Mouse (Mus musculus) forebrain, embryonic 15.5 days (tissue): ENCODE results near the gene Grin2a. TPM values are rescaled to one million over a fixed set of nuclear protein-coding genes. Genes with fewer than 3 reads are reported as not detected.
A peak's percentile ranks its signal among the peaks of the same experiment; 100 is the strongest.

ENCODE experiments used
- ATAC-seq: fragments of 200-750 bp; cut with Nextera tagmentation; replicated peaks from 2 replicates; pipeline ENCODE4 v1.8.0; 2017; ENCODE audit warnings: mild to moderate bottlenecking, moderate TSS enrichment, moderate library complexity
- H3K27ac ChIP-seq: fragments of 300-500 bp; sonication (generic); replicated peaks from 2 replicates; pipeline ENCODE4 v1.5.1; 2015; ENCODE audit warnings: mild to moderate bottlenecking, inconsistent platforms
- H3K27me3 ChIP-seq: fragments of 300-500 bp; sonication (generic); 2 replicates; pipeline ENCODE4 v1.6.1; 2015; ENCODE audit warnings: inconsistent platforms
- H3K36me3 ChIP-seq: fragments of 300-500 bp; sonication (generic); 2 replicates; pipeline ENCODE4 v1.6.1; 2015; ENCODE audit warnings: mild to moderate bottlenecking, inconsistent platforms
- H3K4me1 ChIP-seq: fragments of 300-500 bp; sonication (generic); 2 replicates; pipeline ENCODE4 v1.6.1; 2015; ENCODE audit warnings: inconsistent platforms
- H3K4me2 ChIP-seq: fragments of 300-500 bp; sonication (generic); replicated peaks from 2 replicates; pipeline ENCODE4 v1.6.1; 2015; ENCODE audit warnings: mild to moderate bottlenecking, inconsistent platforms
- H3K4me3 ChIP-seq: fragments of 300-500 bp; sonication (generic); 2 replicates; pipeline ENCODE4 v1.5.1; 2015; ENCODE audit warnings: mild to moderate bottlenecking, inconsistent platforms
- H3K9ac ChIP-seq: fragments of 300-500 bp; sonication (generic); replicated peaks from 2 replicates; pipeline ENCODE4 v1.6.1; 2015; ENCODE audit warnings: mild to moderate bottlenecking, inconsistent platforms
- H3K9me3 ChIP-seq: fragments of 300-500 bp; sonication (generic); 2 replicates; pipeline ENCODE4 v1.6.1; 2016; ENCODE audit warnings: inconsistent platforms
- WGBS: fragments of 180-500 bp; shearing (Covaris S2); methylation state at CpG from one replicate; pipeline ENCODE4 v1.1.7; 2015; ENCODE audit warnings: mixed read lengths; 5-methylcytosine and 5-hydroxymethylcytosine counted together
- polyA plus RNA-seq: library from polyadenylated mRNA; unstranded; fragments of >200 nt; fragmentation: Nextera tagmentation; extraction: Ambion mirVana; gene quantifications from 2 replicates; pipeline ENCODE4 v1.2.1, GENCODE M21; 2015

Gene Grin2a
- polyA plus RNA-seq, result 2.2 TPM in 2 replicates

- Histone ChIP-seq H3K36me3 (no peaks in the 10 kb centered on the region), H3K4me3 (peak within 1 kb of the TSS; percentile 51), H3K4me1 (peaks cover 34% of the 10 kb centered on the region), H3K9me3 (no peaks in the 10 kb centered on the region), H3K4me2 (peak within 1 kb of the TSS; percentile 95), H3K9ac (peak within 1 kb of the TSS; percentile 50), H3K27me3 (peaks cover 54% of the 10 kb centered on the region), H3K27ac (no peak within 1 kb of the TSS)
- ATAC-seq, result peak; percentile 30; the same call in 1 of the 2 replicates
- WGBS, result under 1% methylated on average over 68 of the region's 69 CpGs
Observed at GRCm38 (mm10) chr16:9994951-9995813, at the start of gene Grin2a. Grin2a (minus strand) TSS chr16:9995560.

GRCm38 (mm10) chr16:10035582-10036215 is 40.3 kb upstream of the Grin2a start:
- Histone ChIP-seq H3K9me3 (no peaks in the 10 kb centered on the region), H3K27ac (no peak overlapping the region), H3K36me3 (no peaks in the 10 kb centered on the region), H3K27me3 (no peaks in the 10 kb centered on the region), H3K9ac (no peak overlapping the region), H3K4me3 (no peak overlapping the region), H3K4me2 (no peak overlapping the region), H3K4me1 (no peaks in the 10 kb centered on the region)
- WGBS, result 86% methylated on average over 7 of the region's 7 CpGs
- no peak for ATAC-seq

- H3K4me3 ChIP-seq, result no peak overlapping the region
- no peaks in the 10 kb centered on the region for H3K36me3 ChIP-seq
- no peak overlapping the region for H3K9ac ChIP-seq
- no peak overlapping the region for H3K27ac ChIP-seq
- 89% methylated on average over 4 of the region's 4 CpGs for WGBS
- H3K4me2 ChIP-seq, result no peak overlapping the region
- no peaks in the 10 kb centered on the region for H3K4me1 ChIP-seq
- H3K9me3 ChIP-seq, result no peaks in the 10 kb centered on the region
- ATAC-seq, result no peak
- H3K27me3 ChIP-seq, result no peaks in the 10 kb centered on the region
Observed at GRCm38 (mm10) chr16:10033416-10033979, 38.1 kb upstream of the Grin2a start.

GRCm38 (mm10) chr16:10031891-10032290 is 36.5 kb upstream of the Grin2a start:
- no peak for ATAC-seq
- no peaks in the 10 kb centered on the region for H3K4me1 ChIP-seq
- H3K27me3 ChIP-seq, result no peaks in the 10 kb centered on the region
- no peak overlapping the region for H3K27ac ChIP-seq
- no peaks in the 10 kb centered on the region for H3K9me3 ChIP-seq
- no peak overlapping the region for H3K9ac ChIP-seq
- H3K4me3 ChIP-seq, result no peak overlapping the region
- no peaks in the 10 kb centered on the region for H3K36me3 ChIP-seq
- H3K4me2 ChIP-seq, result no peak overlapping the region

GRCm38 (mm10) chr16:10026741-10027140 is 31.4 kb upstream of the Grin2a start:
- 80% methylated on average over 6 of the region's 6 CpGs for WGBS

DNA sequence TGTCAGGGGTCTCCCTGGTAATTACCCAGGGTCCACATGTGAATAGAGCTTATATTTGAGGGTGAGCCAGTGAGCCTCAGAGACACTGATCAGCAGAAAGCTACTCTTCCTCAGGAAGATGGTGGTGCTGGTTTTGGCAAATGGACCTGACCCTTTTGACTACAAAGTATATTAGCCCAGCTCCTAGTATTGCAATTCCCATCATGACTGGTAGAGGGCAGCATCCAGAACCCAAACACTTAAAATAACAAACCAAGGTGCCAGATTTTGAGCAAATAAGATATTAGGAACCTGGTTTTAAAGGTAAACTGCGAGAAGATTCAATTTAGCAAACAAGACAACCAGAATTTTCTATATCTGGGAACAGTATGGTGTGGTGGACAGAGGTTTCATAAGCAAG is 14.4 kb upstream of the Grin2a start:
- Histone ChIP-seq H3K4me1 (no peaks in the 10 kb centered on the region), H3K9me3 (0 out of 2 replicates have a peak, but pooled peaks cover 3% of the 10 kb centered on the region), H3K27ac (no peak overlapping the region), H3K4me3 (no peak overlapping the region), H3K36me3 (no peaks in the 10 kb centered on the region), H3K4me2 (no peak overlapping the region), H3K9ac (no peak overlapping the region), H3K27me3 (no peaks in the 10 kb centered on the region)
- WGBS, result 70% methylated on average over 1 of the region's 1 CpGs
- no peak for ATAC-seq

More at GRCm38 (mm10) chr16:10026741-10027140, 31.4 kb upstream of the Grin2a start:
- Histone ChIP-seq H3K9ac (no peak overlapping the region), H3K36me3 (no peaks in the 10 kb centered on the region), H3K4me3 (no peak overlapping the region), H3K4me1 (no peaks in the 10 kb centered on the region), H3K4me2 (no peak overlapping the region), H3K27ac (no peak overlapping the region), H3K27me3 (no peaks in the 10 kb centered on the region), H3K9me3 (no peaks in the 10 kb centered on the region)
- no peak for ATAC-seq

DNA sequence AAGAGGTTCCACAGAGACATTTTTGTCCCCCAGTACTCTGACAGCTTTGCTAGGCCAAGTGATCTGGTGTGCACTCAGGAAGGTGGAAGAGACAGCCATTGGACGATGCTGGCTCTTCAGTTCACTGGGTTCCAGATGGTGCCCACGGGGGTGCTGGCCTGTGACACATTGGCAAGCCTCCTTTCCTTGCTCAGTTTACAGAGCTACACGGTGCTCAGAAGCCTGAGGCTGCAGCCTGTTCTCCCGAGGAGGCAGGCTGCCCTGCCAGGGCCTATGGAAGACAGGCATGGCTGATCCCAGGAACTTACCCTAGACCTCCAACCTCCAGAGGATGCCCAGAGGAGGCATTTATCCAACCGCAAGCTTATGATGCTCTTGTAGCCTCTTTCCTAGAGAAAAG is 10.2 kb upstream of the Grin2a start:
- Histone ChIP-seq H3K27me3 (no peaks in the 10 kb centered on the region), H3K9me3 (no peaks in the 10 kb centered on the region), H3K9ac (no peak overlapping the region), H3K27ac (no peak overlapping the region), H3K4me2 (no peak overlapping the region), H3K4me3 (no peak overlapping the region), H3K36me3 (no peaks in the 10 kb centered on the region), H3K4me1 (no peaks in the 10 kb centered on the region)
- 87% methylated on average over 5 of the region's 5 CpGs for WGBS
- ATAC-seq, result no peak

DNA sequence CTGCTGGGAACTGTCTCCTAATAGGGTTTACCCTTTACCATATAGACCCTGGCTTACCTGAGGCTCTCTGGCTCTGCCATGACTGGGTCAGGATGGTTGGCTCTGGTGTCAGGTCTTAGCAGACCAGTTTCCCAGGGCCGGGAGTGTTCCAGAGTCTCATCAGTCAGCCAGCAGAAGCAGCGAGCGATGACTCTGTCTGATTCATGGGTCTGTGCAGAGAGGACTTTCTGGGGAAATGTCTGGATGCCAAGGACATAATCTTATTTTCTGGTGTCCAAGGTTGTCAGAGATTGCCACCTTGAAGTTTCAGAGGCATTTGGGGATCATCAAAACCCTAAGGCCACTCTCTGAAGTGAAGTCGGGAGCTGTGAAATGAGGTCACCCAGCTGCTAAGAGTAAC is 8.7 kb upstream of the Grin2a start:
- no peak for ATAC-seq
- no peak overlapping the region for H3K4me2 ChIP-seq
- no peak overlapping the region for H3K9ac ChIP-seq
- no peaks in the 10 kb centered on the region for H3K36me3 ChIP-seq
- H3K27me3 ChIP-seq, result no peaks in the 10 kb centered on the region
- no peaks in the 10 kb centered on the region for H3K4me1 ChIP-seq
- 94% methylated on average over 4 of the region's 4 CpGs for WGBS
- no peak overlapping the region for H3K4me3 ChIP-seq
- no peak overlapping the region for H3K27ac ChIP-seq
- H3K9me3 ChIP-seq, result no peaks in the 10 kb centered on the region

DNA sequence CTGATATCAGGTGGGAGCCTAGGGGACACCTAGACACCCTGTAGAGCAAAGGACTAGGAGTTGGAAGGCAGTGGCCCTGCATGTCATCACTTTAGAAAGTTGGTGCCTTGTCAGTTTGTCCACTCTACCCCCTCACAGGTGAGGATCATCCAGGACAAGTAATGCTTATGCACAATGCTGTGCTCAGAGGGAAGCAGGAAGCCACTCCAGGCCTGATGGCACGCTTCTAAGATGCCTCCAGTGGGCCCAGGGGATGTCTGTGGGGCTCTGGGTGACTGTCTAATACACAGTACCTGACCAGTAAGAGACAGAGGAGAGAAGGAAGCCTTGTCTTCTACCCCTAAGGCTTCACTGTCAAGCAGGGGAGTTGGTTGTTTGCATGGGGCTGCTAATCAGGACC is 7.6 kb upstream of the Grin2a start:
- ATAC-seq, result no peak
- no peak overlapping the region for H3K4me3 ChIP-seq
- no peaks in the 10 kb centered on the region for H3K4me1 ChIP-seq
- WGBS, result 52% methylated on average over 1 of the region's 1 CpGs
- no peaks in the 10 kb centered on the region for H3K9me3 ChIP-seq
- H3K27ac ChIP-seq, result no peak overlapping the region
- no peaks in the 10 kb centered on the region for H3K36me3 ChIP-seq
- H3K9ac ChIP-seq, result no peak overlapping the region
- H3K4me2 ChIP-seq, result no peak overlapping the region
- H3K27me3 ChIP-seq, result no peaks in the 10 kb centered on the region

GRCm38 (mm10) chr16:10001601-10002000 is 6.2 kb upstream of the Grin2a start:
- H3K9ac ChIP-seq, result no peak overlapping the region
- H3K4me3 ChIP-seq, result no peak overlapping the region
- no peaks in the 10 kb centered on the region for H3K4me1 ChIP-seq
- ATAC-seq, result no peak
- no peak overlapping the region for H3K4me2 ChIP-seq
- WGBS, result 32% methylated on average over 1 of the region's 1 CpGs
- H3K9me3 ChIP-seq, result no peaks in the 10 kb centered on the region
- no peak overlapping the region for H3K27ac ChIP-seq
- H3K36me3 ChIP-seq, result no peaks in the 10 kb centered on the region
- peaks cover 5% of the 10 kb centered on the region for H3K27me3 ChIP-seq

DNA sequence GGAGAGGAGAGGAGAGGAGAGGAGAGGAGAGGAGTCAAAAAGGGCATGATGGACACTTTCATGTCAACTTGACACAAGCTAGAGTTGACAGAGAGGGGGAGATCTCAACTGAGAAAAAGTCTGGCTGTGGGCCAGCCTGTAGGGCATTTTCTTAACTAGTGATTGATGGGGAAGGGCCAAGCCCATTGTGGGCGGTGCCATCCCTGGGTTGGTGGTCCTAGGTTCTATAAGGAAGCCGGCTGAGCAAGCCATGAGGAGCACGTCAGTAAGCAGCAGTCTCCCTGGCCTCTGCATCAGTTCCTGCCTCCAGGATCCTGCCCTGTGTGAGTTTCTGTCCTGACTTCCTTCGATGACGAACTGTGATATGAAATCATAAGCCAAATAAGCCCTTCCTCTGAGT is 4.6 kb upstream of the Grin2a start:
- Histone ChIP-seq H3K9ac (no peak overlapping the region), H3K4me1 (peaks cover 8% of the 10 kb centered on the region), H3K9me3 (no peaks in the 10 kb centered on the region), H3K36me3 (no peaks in the 10 kb centered on the region), H3K27me3 (peaks cover 21% of the 10 kb centered on the region), H3K27ac (no peak overlapping the region), H3K4me3 (no peak overlapping the region), H3K4me2 (no peak overlapping the region)
- ATAC-seq, result no peak
- WGBS, result 72% methylated on average over 5 of the region's 5 CpGs

- Histone ChIP-seq H3K9ac (no peak overlapping the region), H3K9me3 (no peaks in the 10 kb centered on the region), H3K27ac (no peak overlapping the region), H3K36me3 (no peaks in the 10 kb centered on the region), H3K27me3 (peaks cover 39% of the 10 kb centered on the region), H3K4me3 (no peak overlapping the region), H3K4me1 (peaks cover 27% of the 10 kb centered on the region), H3K4me2 (no peak overlapping the region)
- ATAC-seq, result no peak
Observed at GRCm38 (mm10) chr16:9997931-9998330, 2.6 kb upstream of the Grin2a start.
